Mouse (Mus musculus): ENCODE data around the gene Stx1b.
"Not testable (repeated sequence)": the region's sequence is repeated elsewhere in the genome, so short reads cannot be mapped to it uniquely, and the experiment has no call there.

Gene Stx1b

GRCm38 (mm10) chr7:127776878-127777473 lies 47.4 kb downstream of the Stx1b start:
- DNase-seq (ENCODE audit: low read depth, low spot score) = peak; percentile 85

GRCm38 (mm10) chr7:127776426-127776825 lies 47.9 kb downstream of the Stx1b start, which contains the start of gene Setd1a:
Gene Setd1a (plus strand): TSS chr7:127776670.
- peak; percentile 55 for DNase-seq (ENCODE audit: low read depth, low spot score)

GRCm38 (mm10) chr7:127775837-127776236 lies 48.5 kb downstream of the Stx1b start:
- DNase-seq (ENCODE audit: low read depth, low spot score) = not testable (repeated sequence)

GRCm38 (mm10) chr7:127773664-127774384 lies 50.5 kb downstream of the Stx1b start:
- DNase-seq (ENCODE audit: low read depth, low spot score) = peak; percentile 71

- DNase-seq (ENCODE audit: low read depth, low spot score) = no peak
These were observed 51.8 kb downstream of the Stx1b start for GRCm38 (mm10) chr7:127772557-127772956.

GRCm38 (mm10) chr7:127772080-127772479 lies 52.3 kb downstream of the Stx1b start:
- DNase-seq (ENCODE audit: low read depth, low spot score) = no peak

- no peak for DNase-seq (ENCODE audit: low read depth, low spot score)
These were observed 53.1 kb downstream of the Stx1b start for GRCm38 (mm10) chr7:127771262-127771661.

- DNase-seq (ENCODE audit: low read depth, low spot score) = no peak
These were observed 54.1 kb downstream of the Stx1b start for GRCm38 (mm10) chr7:127770039-127770905.

GRCm38 (mm10) chr7:127769651-127770038 lies 54.7 kb downstream of the Stx1b start, which contains the start of gene Orai3:
Gene Orai3 (plus strand): TSS chr7:127769815.
- no peak for DNase-seq (ENCODE audit: low read depth, low spot score)

- DNase-seq (ENCODE audit: low read depth, low spot score) = peak; percentile 94
These were observed 55.3 kb downstream of the Stx1b start for GRCm38 (mm10) chr7:127768997-127769593.

- DNase-seq (ENCODE audit: low read depth, low spot score) = no peak
These were observed 55.9 kb downstream of the Stx1b start for GRCm38 (mm10) chr7:127768346-127768996.

GRCm38 (mm10) chr7:127767671-127768345 lies 56.5 kb downstream of the Stx1b start:
- no peak for DNase-seq (ENCODE audit: low read depth, low spot score)

- DNase-seq (ENCODE audit: low read depth, low spot score) = no peak
These were observed 57.3 kb downstream of the Stx1b start for GRCm38 (mm10) chr7:127766851-127767609.

- no peak for DNase-seq (ENCODE audit: low read depth, low spot score)
These were observed 58.6 kb downstream of the Stx1b start for GRCm38 (mm10) chr7:127765756-127766155.

GRCm38 (mm10) chr7:127763642-127764041 lies 60.7 kb downstream of the Stx1b start:
- DNase-seq (ENCODE audit: low read depth, low spot score) = no peak

- DNase-seq (ENCODE audit: low read depth, low spot score) = no peak
These were observed 63.3 kb downstream of the Stx1b start for GRCm38 (mm10) chr7:127761026-127761425.

- no peak for DNase-seq (ENCODE audit: low read depth, low spot score)
These were observed 63.9 kb downstream of the Stx1b start for GRCm38 (mm10) chr7:127760478-127760877.

GRCm38 (mm10) chr7:127759716-127760115 lies 64.6 kb downstream of the Stx1b start:
- DNase-seq (ENCODE audit: low read depth, low spot score) = no peak

Measured in WW6 (cell line).